Mouse (Mus musculus): ENCODE data around the gene Tmem102. TPM values are rescaled to one million over a fixed set of nuclear protein-coding genes. Genes with fewer than 3 reads are reported as not detected.

The Tmem102 gene
- polyA plus RNA-seq, 2 experiments = 1.8 to 5.9 TPM

GRCm38 (mm10) chr11:69799394-69800137 lies 5.9 kb downstream of the Tmem102 start:
- peak overlapping the region; percentile 94 for H3K4me2 ChIP-seq (replicated peaks; ENCODE audit: low read depth, low read length, severe bottlenecking)
- H3K27ac ChIP-seq (replicated peaks; ENCODE audit: low read depth, low read length) = peak overlapping the region; percentile 74; the same call in 1 of the 2 replicates
- no peaks in the 10 kb centered on the region for H3K9me3 ChIP-seq (ENCODE audit: control insufficient read depth, low read length)
- peak; percentile 19 for DNase-seq (ENCODE audit: low spot score)
- peaks cover 49% of the 10 kb centered on the region for H3K4me1 ChIP-seq (ENCODE audit: control insufficient read depth, insufficient read depth, low read length)
- no peak overlapping the region for H3K9ac ChIP-seq (ENCODE audit: low read depth, low read length, severe bottlenecking)
- H3K36me3 ChIP-seq (ENCODE audit: control insufficient read depth, insufficient read depth, low read length) = no peaks in the 10 kb centered on the region
- TF ChIP-seq POLR2A (IDR thresholded peaks at IDR 0.05; ENCODE audit: borderline replicate concordance, extremely low read depth, insufficient read depth, insufficient read length) = no peak
- ATAC-seq (ENCODE audit: low FRiP score, low read depth) = no peak
- peaks cover 29% of the 10 kb centered on the region for H3K27me3 ChIP-seq (ENCODE audit: control insufficient read depth, insufficient read depth, low read length)
- 27% methylated on average over 12 of the region's 12 CpGs for WGBS
- H3K4me3 ChIP-seq (replicated peaks; ENCODE audit: low read length) = peak overlapping the region; percentile 61

DNA sequence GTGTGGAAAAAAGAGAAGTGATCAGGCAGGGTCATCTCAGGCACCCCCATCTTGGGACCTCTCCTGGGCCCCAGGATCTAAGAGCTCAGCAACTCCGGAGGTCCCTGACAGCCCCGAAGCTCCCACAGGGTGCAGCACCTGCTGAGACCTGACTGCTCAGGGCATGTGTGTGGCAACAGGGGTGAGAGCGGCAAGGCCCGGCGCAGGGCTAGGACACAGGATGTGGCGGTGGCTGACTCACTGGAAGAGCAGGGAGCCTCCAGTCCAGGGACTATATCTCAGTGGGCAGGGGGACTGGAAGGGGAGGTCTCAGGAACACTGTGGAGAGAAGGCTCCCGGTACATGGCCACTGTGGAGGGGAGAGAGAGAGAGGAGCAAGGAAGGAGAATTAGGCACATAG lies 7.5 kb downstream of the Tmem102 start:
- no peak for TF ChIP-seq POLR2A (IDR thresholded peaks at IDR 0.05; ENCODE audit: borderline replicate concordance, extremely low read depth, insufficient read depth, insufficient read length)
- H3K4me2 ChIP-seq (replicated peaks; ENCODE audit: low read depth, low read length, severe bottlenecking) = no peak overlapping the region
- H3K36me3 ChIP-seq (ENCODE audit: control insufficient read depth, insufficient read depth, low read length) = no peaks in the 10 kb centered on the region
- no peak overlapping the region for H3K9ac ChIP-seq (ENCODE audit: low read depth, low read length, severe bottlenecking)
- H3K27ac ChIP-seq (replicated peaks; ENCODE audit: low read depth, low read length) = no peak overlapping the region
- no peak for ATAC-seq (ENCODE audit: low FRiP score, low read depth)
- H3K4me1 ChIP-seq (ENCODE audit: control insufficient read depth, insufficient read depth, low read length) = peaks cover 32% of the 10 kb centered on the region
- H3K9me3 ChIP-seq (ENCODE audit: control insufficient read depth, low read length) = no peaks in the 10 kb centered on the region
- peaks cover 12% of the 10 kb centered on the region for H3K27me3 ChIP-seq (ENCODE audit: control insufficient read depth, insufficient read depth, low read length)
- 71% methylated on average over 7 of the region's 7 CpGs for WGBS
- DNase-seq (ENCODE audit: low spot score) = no peak
- H3K4me3 ChIP-seq (replicated peaks; ENCODE audit: low read length) = no peak overlapping the region

DNA sequence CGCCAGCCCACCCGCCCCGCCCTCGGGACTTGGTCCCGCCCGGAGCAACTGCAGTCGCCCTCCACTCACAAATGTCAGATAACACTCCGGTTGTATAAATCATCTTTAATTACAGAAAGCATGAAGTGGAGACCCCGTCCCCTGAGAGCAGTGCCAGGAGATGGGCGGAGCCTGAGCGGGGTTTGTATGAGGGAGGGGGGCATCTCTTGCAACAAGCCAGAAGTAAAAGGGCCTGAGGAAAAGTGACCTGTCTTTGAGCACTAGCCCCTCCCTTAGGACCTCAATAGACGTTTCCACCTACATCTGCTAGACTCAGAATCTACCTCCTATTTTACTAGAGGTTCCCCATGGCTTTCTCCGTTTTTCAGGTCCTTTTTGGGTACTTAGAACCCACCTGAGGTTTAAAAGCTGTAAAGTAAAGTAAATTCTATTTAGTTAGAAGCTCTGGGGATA lies 9.4 kb downstream of the Tmem102 start:
- WGBS = 2% methylated on average over 13 of the region's 13 CpGs
- H3K9me3 ChIP-seq (ENCODE audit: control insufficient read depth, low read length) = no peaks in the 10 kb centered on the region
- H3K4me1 ChIP-seq (ENCODE audit: control insufficient read depth, insufficient read depth, low read length) = peaks cover 16% of the 10 kb centered on the region
- H3K27ac ChIP-seq (replicated peaks; ENCODE audit: low read depth, low read length) = no peak overlapping the region
- DNase-seq (ENCODE audit: low spot score) = no peak
- no peaks in the 10 kb centered on the region for H3K27me3 ChIP-seq (ENCODE audit: control insufficient read depth, insufficient read depth, low read length)
- TF ChIP-seq POLR2A (IDR thresholded peaks at IDR 0.05; ENCODE audit: borderline replicate concordance, extremely low read depth, insufficient read depth, insufficient read length) = no peak
- H3K4me3 ChIP-seq (replicated peaks; ENCODE audit: low read length) = peak overlapping the region; percentile 48
- H3K4me2 ChIP-seq (replicated peaks; ENCODE audit: low read depth, low read length, severe bottlenecking) = peak overlapping the region; percentile 91
- H3K36me3 ChIP-seq (ENCODE audit: control insufficient read depth, insufficient read depth, low read length) = no peaks in the 10 kb centered on the region
- H3K9ac ChIP-seq (ENCODE audit: low read depth, low read length, severe bottlenecking) = peak overlapping the region; percentile 52; the same call in 1 of the 2 replicates
- no peak for ATAC-seq (ENCODE audit: low FRiP score, low read depth)

- ATAC-seq (ENCODE audit: low FRiP score, low read depth) (peak; percentile 94), DNase-seq (ENCODE audit: low spot score) (peak; percentile 97)
- peak within 1 kb of the TSS; percentile 48 for H3K4me3 ChIP-seq (replicated peaks; ENCODE audit: low read length)
- H3K27ac ChIP-seq (replicated peaks; ENCODE audit: low read depth, low read length) = peak within 1 kb of the TSS; percentile 52; the same call in 1 of the 2 replicates
- H3K9ac ChIP-seq (ENCODE audit: low read depth, low read length, severe bottlenecking) = peak within 1 kb of the TSS; percentile 52
- 2% methylated on average over 52 of the region's 52 CpGs for WGBS
- no peaks in the 10 kb centered on the region for H3K9me3 ChIP-seq (ENCODE audit: control insufficient read depth, low read length)
- TF ChIP-seq POLR2A (IDR thresholded peaks at IDR 0.05; ENCODE audit: borderline replicate concordance, extremely low read depth, insufficient read depth, insufficient read length) = 0 out of 2 replicates have a peak, but pooled peaks have one; percentile 27
- H3K27me3 ChIP-seq (ENCODE audit: control insufficient read depth, insufficient read depth, low read length) = no peaks in the 10 kb centered on the region
- peaks cover 13% of the 10 kb centered on the region for H3K4me1 ChIP-seq (ENCODE audit: control insufficient read depth, insufficient read depth, low read length)
- no peaks in the 10 kb centered on the region for H3K36me3 ChIP-seq (ENCODE audit: control insufficient read depth, insufficient read depth, low read length)
- peak within 1 kb of the TSS; percentile 91 for H3K4me2 ChIP-seq (replicated peaks; ENCODE audit: low read depth, low read length, severe bottlenecking)
These were observed 10.0 kb downstream of the Tmem102 start, which contains the start of gene Chrnb1 for GRCm38 (mm10) chr11:69795168-69795982. Chrnb1 (minus strand) TSS chr11:69795943.

GRCm38 (mm10) chr11:69793429-69793828 lies 12.0 kb downstream of the Tmem102 start:
- TF ChIP-seq POLR2A (IDR thresholded peaks at IDR 0.05; ENCODE audit: borderline replicate concordance, extremely low read depth, insufficient read depth, insufficient read length) = no peak
- WGBS = 61% methylated on average over 5 of the region's 5 CpGs

More at GRCm38 (mm10) chr11:69793429-69793828, 12.0 kb downstream of the Tmem102 start:
- DNase-seq (ENCODE audit: low spot score) (no peak), ATAC-seq (ENCODE audit: low FRiP score, low read depth) (no peak)
- no peaks in the 10 kb centered on the region for H3K27me3 ChIP-seq (ENCODE audit: control insufficient read depth, insufficient read depth, low read length)
- H3K9ac ChIP-seq (ENCODE audit: low read depth, low read length, severe bottlenecking) = no peak overlapping the region
- no peaks in the 10 kb centered on the region for H3K9me3 ChIP-seq (ENCODE audit: control insufficient read depth, low read length)
- peaks cover 4% of the 10 kb centered on the region for H3K4me1 ChIP-seq (ENCODE audit: control insufficient read depth, insufficient read depth, low read length)
- no peak overlapping the region for H3K4me3 ChIP-seq (replicated peaks; ENCODE audit: low read length)
- H3K27ac ChIP-seq (replicated peaks; ENCODE audit: low read depth, low read length) = no peak overlapping the region
- no peaks in the 10 kb centered on the region for H3K36me3 ChIP-seq (ENCODE audit: control insufficient read depth, insufficient read depth, low read length)
- H3K4me2 ChIP-seq (replicated peaks; ENCODE audit: low read depth, low read length, severe bottlenecking) = no peak overlapping the region
